Mouse (Mus musculus) lung, embryonic 14.5 days (tissue): ENCODE results near the gene Zfyve16. TPM values are rescaled to one million over a fixed set of nuclear protein-coding genes. Genes with fewer than 3 reads are reported as not detected.

ENCODE experiments used
- ATAC-seq: fragments of 200-750 bp; cut with Nextera tagmentation; 2 replicates; pipeline ENCODE4 v1.8.0; 2017; ENCODE audit warnings: mild to moderate bottlenecking, moderate TSS enrichment, moderate library complexity; ENCODE audit not compliant: insufficient read depth
- DNase-seq: peaks from one replicate; pipeline ENCODE4 v3.0.0-alpha.2; 2015
- H3K27ac ChIP-seq: fragments of 300-500 bp; sonication (generic); 2 replicates; pipeline ENCODE4 v1.5.1; 2014; ENCODE audit warnings: low read depth, mild to moderate bottlenecking, moderate library complexity
- H3K27me3 ChIP-seq: fragments of 300-500 bp; sonication (generic); 2 replicates; pipeline ENCODE4 v1.6.1; 2014; ENCODE audit warnings: low read length, control low read depth; ENCODE audit not compliant: insufficient read depth
- H3K36me3 ChIP-seq: fragments of 300-500 bp; sonication (generic); 2 replicates; pipeline ENCODE4 v1.6.1; 2014; ENCODE audit warnings: control low read depth; ENCODE audit not compliant: insufficient read depth
- H3K4me1 ChIP-seq: fragments of 300-500 bp; sonication (generic); 2 replicates; pipeline ENCODE4 v1.6.1; 2014; ENCODE audit warnings: antibody characterized with exemption, control low read depth; ENCODE audit not compliant: insufficient read depth
- H3K4me2 ChIP-seq: fragments of 300-500 bp; sonication (generic); 2 replicates; pipeline ENCODE4 v1.6.1; 2014; ENCODE audit warnings: mild to moderate bottlenecking
- H3K4me3 ChIP-seq: fragments of 300-500 bp; sonication (generic); 2 replicates; pipeline ENCODE4 v1.5.1; 2014; ENCODE audit warnings: low read depth, low read length
- H3K9ac ChIP-seq: fragments of 300-500 bp; sonication (generic); 2 replicates; pipeline ENCODE4 v1.6.1; 2014
- H3K9me3 ChIP-seq: fragments of 300-500 bp; sonication (generic); 2 replicates; pipeline ENCODE4 v1.6.1; 2016; ENCODE audit warnings: low read depth, low read length, control low read depth
- CTCF ChIP-seq: IDR thresholded peaks from 2 replicates; pipeline ENCODE4 v1.5.1; 2016; ENCODE audit warnings: antibody characterized with exemption, low read depth
- WGBS: fragments of 180-500 bp; shearing (Covaris S2); extraction: QIAGEN DNeasy Blood & Tissue Kit; methylation state at CpG from one replicate; pipeline ENCODE4 v1.1.7; 2014; 5-methylcytosine and 5-hydroxymethylcytosine counted together
- polyA plus RNA-seq: library from polyadenylated mRNA; unstranded; fragments of >200 nt; fragmentation: Nextera tagmentation; extraction: Ambion mirVana; gene quantifications from 2 replicates; pipeline ENCODE4 v1.2.1, GENCODE M21; 2014

Gene Zfyve16
- polyA plus RNA-seq, 1 experiment from 2014 or later: 11.9 TPM

DNA sequence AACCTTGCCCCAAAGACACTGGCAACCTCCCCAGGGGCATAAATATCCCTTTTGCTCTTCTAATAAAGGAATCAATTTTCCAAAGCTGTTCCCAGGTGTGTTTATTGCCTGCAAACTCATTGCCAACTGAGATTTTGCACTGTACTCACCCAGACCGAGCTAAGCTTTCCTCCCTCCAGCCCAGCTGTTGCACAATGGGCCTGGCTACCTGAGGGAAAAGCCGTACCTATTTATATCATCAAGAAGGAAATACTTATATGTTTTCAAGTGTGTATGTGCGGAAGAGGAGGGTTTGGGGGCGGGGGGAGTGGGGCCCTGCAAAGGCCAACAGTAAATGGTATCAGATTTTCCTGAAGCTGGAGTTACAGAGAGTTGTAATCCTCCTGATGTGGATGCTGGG lies 16.4 kb upstream of the Zfyve16 start:
- WGBS: 70% methylated on average over 4 of the region's 4 CpGs
- ATAC-seq (no peak), DNase-seq (no peak)
- peaks cover 10% of the 10 kb centered on the region; the same call in 1 of the 2 replicates for H3K9me3 ChIP-seq
- no peak overlapping the region for H3K9ac ChIP-seq
- H3K4me1 ChIP-seq: no peaks in the 10 kb centered on the region
- H3K4me2 ChIP-seq: no peak overlapping the region
- no peak overlapping the region for H3K27ac ChIP-seq
- TF ChIP-seq CTCF: no peak
- no peaks in the 10 kb centered on the region for H3K27me3 ChIP-seq
- no peak overlapping the region for H3K4me3 ChIP-seq
- H3K36me3 ChIP-seq: no peaks in the 10 kb centered on the region

DNA sequence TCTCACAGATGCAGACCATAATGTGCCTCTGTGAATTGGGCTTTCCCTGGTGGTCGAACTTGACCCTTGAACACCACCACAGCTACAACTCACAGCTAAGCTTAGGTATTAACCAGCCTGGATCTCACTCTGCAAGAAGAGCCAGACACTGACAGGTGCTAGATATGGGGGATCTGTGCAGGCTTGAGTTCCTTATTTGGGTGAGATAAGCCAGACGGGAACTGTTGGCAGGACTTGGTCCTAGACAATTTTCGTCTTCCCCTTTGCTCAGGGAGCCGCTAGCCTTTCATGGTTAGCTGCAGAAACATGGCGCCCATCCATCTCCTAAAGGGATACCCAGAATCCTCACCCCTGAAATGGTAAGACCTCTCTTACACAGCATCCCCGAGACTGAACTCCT lies 10.3 kb upstream of the Zfyve16 start:
- no peak overlapping the region for H3K4me3 ChIP-seq
- ATAC-seq: no peak
- H3K27me3 ChIP-seq: no peaks in the 10 kb centered on the region
- DNase-seq: no peak
- no peaks in the 10 kb centered on the region for H3K4me1 ChIP-seq
- no peak overlapping the region for H3K27ac ChIP-seq
- 68% methylated on average over 6 of the region's 6 CpGs for WGBS
- H3K36me3 ChIP-seq: no peaks in the 10 kb centered on the region
- no peak for TF ChIP-seq CTCF
- no peak overlapping the region for H3K9ac ChIP-seq
- H3K9me3 ChIP-seq: no peaks in the 10 kb centered on the region
- H3K4me2 ChIP-seq: no peak overlapping the region

DNA sequence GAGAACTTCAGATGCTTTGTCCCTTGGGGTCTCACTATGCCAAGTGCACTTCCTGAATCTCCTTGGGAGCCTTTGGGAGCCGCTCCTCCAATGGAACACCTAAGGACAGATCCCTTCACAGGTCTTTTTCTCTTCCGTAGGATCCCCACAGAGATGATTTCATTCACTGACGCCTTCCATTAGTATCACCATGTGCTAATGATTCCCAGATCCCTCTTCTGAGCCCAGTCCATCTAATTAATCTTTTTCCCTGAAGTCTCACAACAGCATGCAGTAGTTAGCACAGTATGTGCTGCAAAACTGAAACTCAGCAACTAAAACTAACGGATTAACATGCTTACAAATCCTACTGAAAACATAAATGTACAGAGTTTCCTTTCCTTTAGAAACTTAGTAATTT lies 8.5 kb upstream of the Zfyve16 start:
- WGBS: 52% methylated on average over 4 of the region's 4 CpGs
- no peak for ATAC-seq

DNA sequence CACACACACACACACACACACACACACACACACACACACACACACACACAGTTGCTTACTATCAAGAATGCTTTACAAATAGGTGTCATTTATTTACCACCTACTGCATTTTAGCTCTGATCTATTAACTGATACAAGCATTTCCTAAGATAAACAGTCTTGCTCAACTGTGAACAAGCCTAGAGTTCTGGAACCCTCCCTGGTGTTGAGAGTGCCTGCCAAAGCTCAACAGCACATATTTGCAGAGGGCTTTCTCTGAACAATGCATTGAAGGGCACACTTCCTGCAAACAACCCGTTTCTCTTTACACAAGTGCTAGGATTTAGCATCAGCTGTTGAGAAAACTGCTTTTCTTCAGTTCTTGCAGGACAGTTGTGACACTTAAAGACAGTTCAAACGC lies 3.1 kb upstream of the Zfyve16 start:
- 40% methylated on average over 2 of the region's 2 CpGs for WGBS
- no peak overlapping the region for H3K4me2 ChIP-seq
- H3K4me1 ChIP-seq: no peaks in the 10 kb centered on the region
- H3K27me3 ChIP-seq: no peaks in the 10 kb centered on the region
- ATAC-seq: no peak
- H3K9ac ChIP-seq: no peak overlapping the region
- H3K36me3 ChIP-seq: peaks cover 3% of the 10 kb centered on the region; the same call in 1 of the 2 replicates
- no peaks in the 10 kb centered on the region for H3K9me3 ChIP-seq
- H3K27ac ChIP-seq: no peak overlapping the region
- no peak for TF ChIP-seq CTCF
- no peak overlapping the region for H3K4me3 ChIP-seq
- no peak for DNase-seq

More for the DNA sequence above, 8.5 kb upstream of the Zfyve16 start:
- Histone ChIP-seq H3K36me3 (no peaks in the 10 kb centered on the region), H3K4me1 (no peaks in the 10 kb centered on the region), H3K4me2 (no peak overlapping the region), H3K4me3 (no peak overlapping the region), H3K27me3 (no peaks in the 10 kb centered on the region), H3K27ac (no peak overlapping the region), H3K9me3 (no peaks in the 10 kb centered on the region), H3K9ac (no peak overlapping the region)
- no peak for TF ChIP-seq CTCF
- DNase-seq: no peak

DNA sequence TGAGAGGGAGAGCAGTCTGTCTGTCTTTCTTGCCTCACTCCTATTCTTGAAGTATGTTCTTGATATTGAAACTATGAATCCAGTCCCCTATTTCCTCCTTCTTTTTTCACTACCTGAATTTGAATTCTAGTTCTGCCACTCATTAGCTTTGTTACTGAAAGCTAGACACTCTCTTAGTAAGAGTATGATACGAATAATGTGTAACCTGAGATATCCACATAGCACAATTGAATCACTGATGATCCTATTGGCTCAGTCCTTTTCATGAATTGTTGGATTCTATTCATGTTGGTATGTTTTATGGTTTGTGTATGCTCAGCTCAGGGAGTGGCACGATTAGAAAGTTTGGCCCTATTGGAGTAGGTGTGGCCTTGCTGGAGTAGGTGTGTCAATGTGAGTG lies 1.5 kb upstream of the Zfyve16 start:
- H3K4me1 ChIP-seq: no peaks in the 10 kb centered on the region
- no peaks in the 10 kb centered on the region for H3K9me3 ChIP-seq
- no peaks in the 10 kb centered on the region for H3K27me3 ChIP-seq
- no peak overlapping the region for H3K9ac ChIP-seq
- peaks cover 4% of the 10 kb centered on the region; the same call in 1 of the 2 replicates for H3K36me3 ChIP-seq
- ATAC-seq (no peak), DNase-seq (no peak)
- H3K4me3 ChIP-seq: no peak overlapping the region
- WGBS: 81% methylated on average over 2 of the region's 2 CpGs
- no peak overlapping the region for H3K27ac ChIP-seq
- no peak overlapping the region; the same call in 1 of the 2 replicates for H3K4me2 ChIP-seq
- TF ChIP-seq CTCF: no peak

DNA sequence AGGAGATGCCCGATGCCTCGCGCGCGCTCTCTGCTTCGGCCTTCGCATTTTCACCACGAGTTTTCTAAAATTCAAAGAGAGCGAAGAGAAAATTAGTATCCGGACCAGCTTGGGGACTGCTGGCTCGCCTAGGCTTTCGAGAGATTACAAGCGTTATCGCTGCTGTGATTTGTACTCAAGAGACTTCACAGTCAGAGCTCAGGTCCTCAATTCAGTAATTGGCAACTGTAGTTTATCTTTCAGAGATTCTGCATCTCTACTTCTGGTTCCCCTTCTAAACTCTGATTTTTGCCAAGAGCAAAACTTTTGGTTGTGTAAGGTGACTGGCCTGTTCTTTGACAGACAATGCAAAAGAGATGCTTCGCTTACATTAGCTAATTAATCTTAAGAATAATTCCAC lies 569 bp upstream of the Zfyve16 start:
- Histone ChIP-seq H3K36me3 (peaks cover 4% of the 10 kb centered on the region; the same call in 1 of the 2 replicates), H3K4me1 (no peaks in the 10 kb centered on the region), H3K4me2 (peak overlapping the region; percentile 75), H3K27ac (peak overlapping the region; percentile 96), H3K9ac (peak overlapping the region; percentile 77), H3K9me3 (no peaks in the 10 kb centered on the region), H3K27me3 (no peaks in the 10 kb centered on the region), H3K4me3 (peak overlapping the region; percentile 74)
- WGBS: 3% methylated on average over 15 of the region's 15 CpGs
- no peak for ATAC-seq
- DNase-seq: no peak
- no peak for TF ChIP-seq CTCF

DNA sequence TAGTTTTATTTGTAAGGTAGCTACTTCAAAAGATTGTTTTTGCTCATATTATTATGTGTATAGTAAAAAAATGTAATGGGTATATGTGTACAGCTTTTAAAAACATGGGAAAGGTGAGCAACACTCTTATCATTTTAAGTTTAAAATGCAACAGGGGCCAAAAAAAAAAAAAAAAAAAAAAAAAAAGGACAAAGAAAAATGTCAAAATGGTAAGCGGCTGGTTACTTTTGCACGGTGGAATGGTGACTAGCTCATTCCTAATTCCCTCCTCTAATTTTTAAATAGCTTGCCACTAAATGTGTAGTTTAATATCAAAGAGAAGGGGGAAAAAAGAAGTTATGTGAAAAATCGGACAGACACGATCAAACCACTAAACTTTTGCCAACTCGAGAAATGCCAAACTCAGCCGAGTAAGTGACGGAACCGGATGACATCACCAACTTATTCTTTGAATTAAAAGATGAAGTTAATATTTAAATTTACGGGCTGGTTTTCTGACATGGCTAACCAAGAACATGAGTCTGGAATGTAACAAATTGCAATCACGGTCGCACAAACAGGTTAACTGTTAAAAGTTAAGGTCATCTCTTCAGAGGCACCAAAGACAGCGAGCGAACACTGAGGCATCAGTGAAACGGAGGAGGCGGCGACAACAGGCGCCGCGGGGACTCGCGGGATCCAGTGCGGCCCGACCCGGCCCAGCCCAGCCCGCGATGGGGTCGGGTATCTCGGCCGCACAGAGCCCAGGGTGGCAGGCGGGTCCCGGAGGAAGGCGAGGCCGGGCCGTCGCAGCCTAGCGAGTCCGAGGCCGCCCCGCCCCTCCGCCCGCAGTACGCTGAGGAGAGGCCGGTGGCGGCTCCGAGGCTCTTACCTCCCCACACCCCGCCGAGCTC lies 594 bp downstream of the Zfyve16 start:
- H3K4me3 ChIP-seq: peak overlapping the region; percentile 74
- H3K27ac ChIP-seq: peak overlapping the region; percentile 96
- no peak for TF ChIP-seq CTCF
- no peaks in the 10 kb centered on the region for H3K9me3 ChIP-seq
- peaks cover 4% of the 10 kb centered on the region; the same call in 1 of the 2 replicates for H3K36me3 ChIP-seq
- H3K4me2 ChIP-seq: peak overlapping the region; percentile 75
- H3K9ac ChIP-seq: peak overlapping the region; percentile 77
- no peaks in the 10 kb centered on the region for H3K4me1 ChIP-seq
- H3K27me3 ChIP-seq: no peaks in the 10 kb centered on the region
- ATAC-seq (peak; percentile 95), DNase-seq (peak; percentile 76)
- 1% methylated on average over 47 of the region's 47 CpGs for WGBS
